Mouse (Mus musculus) stomach, postnatal 0 days (tissue): ENCODE results near the gene Gata1. TPM values are rescaled to one million over a fixed set of nuclear protein-coding genes. Genes with fewer than 3 reads are reported as not detected.

Experiments used
- ATAC-seq: fragments of 200-750 bp; cut with Nextera tagmentation; 2 replicates; pipeline ENCODE4 v1.8.0; 2017; ENCODE audit not compliant: low FRiP score, low TSS enrichment
- DNase-seq: peaks from one replicate; pipeline ENCODE4 v3.0.0-alpha.2; 2016; ENCODE audit warnings: low spot score
- H3K27ac ChIP-seq: fragments of 300-500 bp; sonication (generic); replicated peaks from 2 replicates; pipeline ENCODE4 v1.5.1; 2014; ENCODE audit warnings: mild to moderate bottlenecking, control low read depth
- H3K27me3 ChIP-seq: fragments of 300-500 bp; sonication (generic); 2 replicates; pipeline ENCODE4 v1.6.1; 2014; ENCODE audit warnings: low read length; ENCODE audit not compliant: control insufficient read depth, insufficient read depth
- H3K36me3 ChIP-seq: fragments of 300-500 bp; sonication (generic); 2 replicates; pipeline ENCODE4 v1.6.1; 2014; ENCODE audit warnings: low read length, mixed read lengths; ENCODE audit not compliant: control insufficient read depth, insufficient read depth
- H3K4me1 ChIP-seq: fragments of 300-500 bp; sonication (generic); replicated peaks from 2 replicates; pipeline ENCODE4 v1.6.1; 2014; ENCODE audit warnings: antibody characterized with exemption; ENCODE audit not compliant: control insufficient read depth, insufficient read depth
- H3K4me2 ChIP-seq: fragments of 300-500 bp; sonication (generic); replicated peaks from 2 replicates; pipeline ENCODE4 v1.6.1; 2014; ENCODE audit warnings: low read depth, mild to moderate bottlenecking, control low read depth, moderate library complexity
- H3K4me3 ChIP-seq: fragments of 300-500 bp; sonication (generic); 2 replicates; pipeline ENCODE4 v1.5.1; 2014; ENCODE audit warnings: low read depth, low read length, control low read depth
- H3K9ac ChIP-seq: fragments of 300-500 bp; sonication (generic); 2 replicates; pipeline ENCODE4 v1.6.1; 2014; ENCODE audit warnings: mild to moderate bottlenecking, low read length, control low read depth, mixed read lengths
- H3K9me3 ChIP-seq: fragments of 300-500 bp; sonication (generic); 2 replicates; pipeline ENCODE4 v1.6.1; 2016; ENCODE audit warnings: low read length; ENCODE audit not compliant: control insufficient read depth
- CTCF ChIP-seq: IDR thresholded peaks from 2 replicates; pipeline ENCODE4 v1.5.1; 2016; ENCODE audit warnings: antibody characterized with exemption, low read depth, mild to moderate bottlenecking, moderate library complexity
- EP300 ChIP-seq: optimal IDR thresholded peaks from 2 replicates; pipeline ENCODE3; 2016; ENCODE audit warnings: antibody characterized with exemption
- WGBS: fragments of 180-500 bp; shearing (Covaris S2); extraction: QIAGEN DNeasy Blood & Tissue Kit; methylation state at CpG from one replicate; pipeline ENCODE4 v1.1.7; 2014; 5-methylcytosine and 5-hydroxymethylcytosine counted together
- polyA plus RNA-seq: library from polyadenylated mRNA; unstranded; fragments of >200 nt; fragmentation: Nextera tagmentation; extraction: Ambion mirVana; gene quantifications from 2 replicates; pipeline ENCODE4 v1.2.1, GENCODE M21; 2015

The Gata1 gene
- polyA plus RNA-seq, 1 experiment from 2014 or later: 0.07 TPM

GRCm38 (mm10) chrX:7968899-7969298 lies 9.0 kb downstream of the Gata1 start:
- no peaks in the 10 kb centered on the region for H3K4me1 ChIP-seq
- H3K4me3 ChIP-seq: no peak overlapping the region
- DNase-seq: no peak
- H3K27me3 ChIP-seq: no peaks in the 10 kb centered on the region
- TF ChIP-seq EP300: no peak
- TF ChIP-seq CTCF: no peak
- WGBS: 77% methylated on average over 3 of the region's 3 CpGs
- no peak overlapping the region for H3K9ac ChIP-seq
- H3K27ac ChIP-seq: no peak overlapping the region
- H3K36me3 ChIP-seq: no peaks in the 10 kb centered on the region
- no peak overlapping the region for H3K4me2 ChIP-seq
- no peak for ATAC-seq
- no peaks in the 10 kb centered on the region for H3K9me3 ChIP-seq

DNA sequence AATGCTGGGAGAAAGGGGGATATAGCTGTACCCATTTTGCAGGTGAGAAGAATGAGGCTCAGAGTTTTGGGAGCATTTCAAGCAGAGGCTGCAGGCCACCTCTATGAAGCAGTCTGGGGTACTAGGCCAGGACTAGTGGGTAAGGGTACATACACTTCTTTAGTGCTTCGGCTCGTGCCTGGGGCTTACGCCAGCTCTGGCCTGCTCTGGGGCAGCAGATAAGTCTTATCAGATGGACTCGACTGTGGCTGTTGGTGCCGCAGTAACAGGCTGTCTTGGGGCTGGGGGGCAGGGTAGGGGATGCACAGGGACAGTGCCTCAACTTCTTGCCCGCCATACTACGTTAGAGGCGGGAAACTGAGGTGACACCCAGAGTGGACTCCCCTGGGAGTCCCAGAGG lies 9.6 kb downstream of the Gata1 start:
- Histone ChIP-seq H3K9me3 (no peaks in the 10 kb centered on the region), H3K9ac (no peak overlapping the region), H3K4me3 (no peak overlapping the region), H3K27me3 (no peaks in the 10 kb centered on the region), H3K36me3 (no peaks in the 10 kb centered on the region), H3K4me2 (no peak overlapping the region), H3K4me1 (no peaks in the 10 kb centered on the region), H3K27ac (no peak overlapping the region)
- DNase-seq (no peak), ATAC-seq (no peak)
- WGBS: 63% methylated on average over 8 of the region's 8 CpGs
- no peak for TF ChIP-seq CTCF
- TF ChIP-seq EP300: no peak

DNA sequence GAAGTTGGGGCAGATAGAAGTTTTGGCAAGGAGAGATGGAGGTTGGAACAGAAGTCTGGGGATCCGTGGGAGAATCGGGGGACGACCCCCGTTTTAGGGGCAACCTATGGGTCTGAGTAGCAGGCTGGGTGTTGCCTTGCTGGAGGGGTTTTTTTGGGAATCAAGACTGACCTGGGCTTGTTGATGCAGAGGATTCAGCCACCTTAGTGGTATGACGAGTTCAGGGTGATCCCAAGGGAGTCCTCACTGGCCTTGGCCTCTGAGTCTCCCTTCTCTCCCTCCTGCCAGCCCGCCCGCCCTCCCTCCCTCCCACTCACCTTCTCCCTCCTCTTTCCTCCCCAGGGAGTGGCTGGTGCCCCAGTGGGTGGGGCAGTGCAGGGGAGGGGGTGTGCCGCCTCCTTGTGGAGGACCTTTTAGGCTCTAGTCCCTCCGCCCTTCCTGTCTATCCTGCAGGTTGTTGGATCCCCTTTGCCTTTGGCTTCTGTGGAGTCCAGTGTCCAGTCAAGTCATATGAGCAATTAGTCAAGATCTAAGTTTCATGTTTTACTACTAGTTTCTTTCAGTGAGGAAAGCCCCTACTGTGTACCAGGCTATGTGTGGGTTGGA lies 10.2 kb downstream of the Gata1 start:
- Histone ChIP-seq H3K27me3 (no peaks in the 10 kb centered on the region), H3K9ac (no peak overlapping the region), H3K36me3 (no peaks in the 10 kb centered on the region), H3K27ac (no peak overlapping the region), H3K9me3 (no peaks in the 10 kb centered on the region), H3K4me2 (no peak overlapping the region), H3K4me3 (no peak overlapping the region), H3K4me1 (no peaks in the 10 kb centered on the region)
- ATAC-seq (no peak), DNase-seq (no peak)
- WGBS: 82% methylated on average over 5 of the region's 9 CpGs
- no peak for TF ChIP-seq EP300
- TF ChIP-seq CTCF: no peak

DNA sequence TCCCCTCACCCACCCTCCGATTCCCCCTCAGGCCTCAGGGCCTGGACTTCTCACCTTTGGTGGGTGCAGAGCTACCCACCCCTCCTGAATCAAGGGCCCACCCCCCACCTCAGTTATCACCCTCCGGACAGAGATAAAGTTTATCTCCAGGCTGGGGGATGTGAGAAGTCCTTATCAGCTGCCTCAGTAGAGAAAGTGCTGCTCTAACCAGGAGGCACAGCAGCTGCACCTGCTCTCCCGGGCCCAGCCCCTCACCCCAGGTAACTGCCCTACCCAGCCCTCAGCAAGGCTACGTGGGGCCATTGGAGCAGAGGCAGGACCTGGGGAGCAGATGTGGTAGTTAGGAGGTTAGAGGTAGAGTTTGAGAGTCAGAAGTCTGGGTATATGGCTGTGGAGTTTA lies 11.7 kb downstream of the Gata1 start:
- Histone ChIP-seq H3K27ac (no peak overlapping the region), H3K4me3 (no peak overlapping the region), H3K4me1 (no peaks in the 10 kb centered on the region), H3K27me3 (no peaks in the 10 kb centered on the region), H3K36me3 (no peaks in the 10 kb centered on the region), H3K9ac (no peak overlapping the region), H3K9me3 (no peaks in the 10 kb centered on the region), H3K4me2 (no peak overlapping the region)
- TF ChIP-seq CTCF: no peak
- TF ChIP-seq EP300: no peak
- ATAC-seq (no peak), DNase-seq (no peak)
- WGBS: 55% methylated on average over 4 of the region's 4 CpGs

- Histone ChIP-seq H3K27ac (no peak overlapping the region), H3K27me3 (no peaks in the 10 kb centered on the region), H3K9ac (no peak overlapping the region), H3K36me3 (no peaks in the 10 kb centered on the region), H3K4me1 (no peaks in the 10 kb centered on the region), H3K4me3 (no peak overlapping the region), H3K4me2 (no peak overlapping the region), H3K9me3 (no peaks in the 10 kb centered on the region)
- no peak for TF ChIP-seq CTCF
- no peak for TF ChIP-seq EP300
- DNase-seq: no peak
- ATAC-seq: no peak
- WGBS: 64% methylated on average over 7 of the region's 7 CpGs
Observed at GRCm38 (mm10) chrX:7963829-7964626, 13.8 kb downstream of the Gata1 start.

GRCm38 (mm10) chrX:7958868-7959267 lies 19.0 kb downstream of the Gata1 start:
- Histone ChIP-seq H3K9me3 (no peaks in the 10 kb centered on the region), H3K4me1 (no peaks in the 10 kb centered on the region), H3K27ac (no peak overlapping the region), H3K9ac (no peak overlapping the region), H3K36me3 (no peaks in the 10 kb centered on the region), H3K4me3 (no peak overlapping the region), H3K27me3 (no peaks in the 10 kb centered on the region), H3K4me2 (no peak overlapping the region)
- no peak for ATAC-seq
- WGBS: 88% methylated on average over 9 of the region's 9 CpGs
- TF ChIP-seq EP300 (no peak), CTCF (no peak)
- no peak for DNase-seq
